Mouse (Mus musculus) macrophage (primary cell): ENCODE data around the gene Pskh1. TPM values are rescaled to one million over a fixed set of nuclear protein-coding genes. Genes with fewer than 3 reads are reported as not detected.
A peak's percentile ranks its signal among the peaks of the same experiment; 100 is the strongest.

Source experiments
- H3K27ac ChIP-seq: fragments of 350-480 bp; formaldehyde crosslinking; 2 replicates; pipeline ENCODE4 v1.9.0; 2021
- H3K36me3 ChIP-seq: fragments of 350-480 bp; formaldehyde crosslinking; 2 replicates; pipeline ENCODE4 v1.9.0; 2021; ENCODE audit errors: inconsistent target
- H3K4me3 ChIP-seq: fragments of 350-480 bp; formaldehyde crosslinking; 2 replicates; pipeline ENCODE4 v1.9.0; 2021; ENCODE audit errors: inconsistent target
- H3K79me2 ChIP-seq: fragments of 350-480 bp; formaldehyde crosslinking; 2 replicates; pipeline ENCODE4 v1.9.0; 2021; ENCODE audit errors: inconsistent target
- WGBS: methylation state at CpG from one replicate; pipeline ENCODE4 v1.1.7; 2026; ENCODE audit warnings: inconsistent platforms; ENCODE audit not compliant: missing documents; 5-methylcytosine and 5-hydroxymethylcytosine counted together
- polyA plus RNA-seq: library from polyadenylated mRNA; stranded (reverse); fragments of 250-400 nt; gene quantifications from 3 replicates; pipeline ENCODE4 v1.2.4, GENCODE M21; 2018; ENCODE audit warnings: inconsistent platforms

Gene Pskh1
- polyA plus RNA-seq, 1 experiment from 2014 or later, result 17.5 TPM

DNA sequence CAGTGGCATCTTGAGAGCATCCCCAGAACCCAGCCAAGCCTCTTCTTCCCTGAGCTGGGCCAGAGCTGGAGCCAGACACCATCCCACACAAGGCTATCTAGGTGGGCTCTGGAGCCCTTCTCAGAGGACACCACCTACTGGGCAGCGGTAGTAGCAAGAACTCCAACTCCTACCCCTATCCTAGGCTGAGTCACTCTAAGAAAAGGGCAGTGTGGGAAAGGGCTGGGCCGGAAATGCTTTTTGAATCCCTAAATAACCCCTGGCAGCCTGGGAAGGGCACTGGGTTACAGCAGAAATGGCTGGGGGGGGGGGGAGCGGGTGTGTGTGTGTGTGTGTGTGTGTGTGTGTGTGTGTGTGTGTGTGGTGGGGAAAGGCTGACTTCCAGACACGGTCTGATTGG, 57.6 kb downstream of the Pskh1 start:
- H3K79me2 ChIP-seq, result peaks cover 21% of the 10 kb centered on the region; the same call in 1 of the 2 replicates
- 96% methylated on average over 2 of the region's 4 CpGs for WGBS
- no peak overlapping the region for H3K27ac ChIP-seq
- no peak overlapping the region for H3K4me3 ChIP-seq
- peaks cover 18% of the 10 kb centered on the region; the same call in 1 of the 2 replicates for H3K36me3 ChIP-seq

DNA sequence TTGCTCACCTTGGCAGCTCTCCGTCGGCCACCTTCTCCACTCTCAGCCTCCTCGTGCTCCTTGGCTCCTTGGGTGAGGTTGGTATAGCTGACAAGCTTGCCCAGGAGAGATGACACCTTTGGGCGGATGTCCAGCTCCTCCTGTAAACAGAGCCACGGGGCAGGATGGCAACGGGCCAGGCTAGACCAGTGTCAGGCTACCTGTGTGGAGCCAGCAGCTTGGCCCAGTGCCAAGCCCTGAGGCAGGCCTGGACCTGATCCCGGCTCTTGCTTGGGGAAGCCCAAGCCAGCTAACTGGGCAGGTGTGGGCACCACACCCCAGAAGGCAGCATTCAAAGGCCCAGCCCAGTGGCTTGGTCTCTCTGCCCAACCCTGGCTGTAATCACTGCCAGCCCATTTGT, 59.1 kb downstream of the Pskh1 start:
- H3K36me3 ChIP-seq, result peaks cover 11% of the 10 kb centered on the region; the same call in 1 of the 2 replicates
- 85% methylated on average over 5 of the region's 7 CpGs for WGBS

DNA sequence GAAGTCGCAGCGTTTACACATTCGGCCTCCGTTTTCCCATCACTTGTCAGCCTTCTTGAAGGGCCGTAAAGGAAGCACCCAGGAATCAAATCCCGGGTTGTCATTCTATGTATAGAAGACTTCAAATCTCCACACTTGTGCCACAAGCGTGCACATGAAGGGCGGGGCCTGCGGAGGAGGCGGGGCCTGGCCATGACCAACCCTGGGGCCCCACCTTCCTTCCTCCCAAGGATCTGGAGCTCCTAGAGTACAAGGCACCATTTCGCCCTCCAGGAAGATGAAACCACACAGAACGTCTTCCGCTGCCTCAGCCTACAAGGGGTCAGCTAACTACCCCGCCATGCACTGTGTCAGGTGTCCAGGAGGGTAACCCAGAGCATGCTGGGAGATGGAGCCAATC, 60.9 kb downstream of the Pskh1 start:
- Histone ChIP-seq H3K27ac (no peak overlapping the region), H3K4me3 (no peak overlapping the region), H3K79me2 (peaks cover 47% of the 10 kb centered on the region), H3K36me3 (no peaks in the 10 kb centered on the region)
- WGBS, result 79% methylated on average over 14 of the region's 14 CpGs

More for the DNA sequence above, 59.1 kb downstream of the Pskh1 start:
- Histone ChIP-seq H3K4me3 (no peak overlapping the region), H3K27ac (no peak overlapping the region), H3K79me2 (peaks cover 36% of the 10 kb centered on the region)

DNA sequence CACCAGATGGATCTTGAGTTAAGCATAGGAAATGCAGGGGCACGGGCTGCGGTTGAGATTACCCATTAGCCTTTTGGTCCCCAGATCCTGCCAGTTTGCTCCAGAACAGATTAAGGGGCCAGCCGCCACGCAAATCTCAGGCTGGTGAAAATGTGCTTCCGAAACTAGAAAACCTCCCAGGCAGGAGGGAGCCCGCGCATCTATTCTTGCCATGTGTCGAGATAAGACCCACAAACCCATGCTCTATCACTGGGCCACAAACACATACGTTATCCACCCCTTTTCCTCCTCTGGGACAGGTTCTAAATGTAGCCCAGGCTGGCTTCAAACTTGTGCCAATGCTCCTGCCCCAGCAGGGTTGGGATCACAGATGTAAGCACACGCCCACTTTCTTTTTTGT, 61.3 kb downstream of the Pskh1 start:
- 88% methylated on average over 10 of the region's 10 CpGs for WGBS
- H3K27ac ChIP-seq, result no peak overlapping the region
- peaks cover 47% of the 10 kb centered on the region for H3K79me2 ChIP-seq
- H3K36me3 ChIP-seq, result no peaks in the 10 kb centered on the region
- H3K4me3 ChIP-seq, result no peak overlapping the region

DNA sequence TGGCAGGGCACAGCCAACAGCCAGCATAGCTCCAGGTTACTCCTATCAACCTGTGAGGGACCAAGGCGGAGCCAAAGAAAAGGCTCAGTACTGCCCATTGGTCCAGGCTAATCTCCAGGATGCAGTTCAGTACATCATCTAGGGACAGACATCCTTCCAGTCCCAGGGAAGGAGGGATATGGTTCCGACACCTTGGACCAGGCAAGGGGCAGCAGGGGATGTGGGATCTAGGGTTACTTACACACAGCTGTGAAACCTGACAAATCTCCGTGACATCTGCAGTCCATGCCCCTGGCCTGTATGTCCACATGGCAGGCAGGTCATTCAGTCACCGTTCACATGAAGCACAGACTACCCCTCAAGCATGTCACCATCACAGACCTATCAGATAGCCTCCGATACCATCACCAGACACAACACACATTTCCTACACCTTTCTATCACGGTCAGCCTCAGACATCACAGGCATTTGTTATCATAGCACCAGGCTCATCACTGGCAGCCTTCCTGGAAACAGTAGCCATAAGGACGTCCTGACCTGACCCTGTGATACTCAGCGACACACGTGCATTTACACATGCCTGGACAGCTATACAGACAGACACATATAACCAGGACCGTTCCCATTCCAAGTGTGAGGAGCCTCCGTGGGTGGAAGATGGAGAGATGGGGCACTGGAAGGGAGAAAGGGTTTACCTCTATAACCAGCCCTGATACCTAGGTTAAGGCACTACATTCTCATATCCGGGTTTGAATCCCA, 64.4 kb downstream of the Pskh1 start:
- peaks cover 47% of the 10 kb centered on the region for H3K79me2 ChIP-seq
- WGBS, result 82% methylated on average over 12 of the region's 12 CpGs
- H3K36me3 ChIP-seq, result no peaks in the 10 kb centered on the region

DNA sequence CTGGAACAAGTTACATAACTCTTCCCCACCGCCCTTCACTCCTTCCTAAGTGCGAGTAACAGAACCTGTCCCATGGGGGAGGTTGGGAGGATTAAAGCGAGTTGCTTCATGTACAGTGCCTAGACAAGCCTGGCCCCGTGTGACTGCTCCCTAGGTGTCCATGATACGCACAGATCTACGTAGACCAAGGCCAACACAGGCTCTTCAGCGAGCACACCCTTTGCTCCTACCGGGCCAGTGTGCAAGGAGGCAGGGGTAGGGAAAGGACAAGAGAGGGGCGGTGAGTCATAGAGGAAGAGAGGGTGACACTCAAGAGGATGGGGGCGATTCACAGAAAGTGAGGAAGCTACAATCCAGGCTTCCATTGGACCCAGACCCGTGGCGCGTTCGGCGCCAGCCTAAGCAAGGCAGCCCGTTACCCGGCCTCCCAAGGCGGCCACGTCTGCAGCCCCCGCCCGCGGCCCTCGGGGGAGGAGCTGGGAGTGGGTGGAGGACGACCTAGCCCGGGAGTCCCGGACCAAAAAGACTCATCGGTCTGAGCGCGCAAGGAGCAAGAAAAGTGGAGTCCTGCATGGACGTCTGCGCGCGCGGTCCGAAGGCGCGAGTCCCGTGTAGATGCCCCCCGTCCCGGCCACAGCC, 65.1 kb downstream of the Pskh1 start:
- H3K27ac ChIP-seq, result no peak overlapping the region
- peak overlapping the region; percentile 44 for H3K4me3 ChIP-seq
- 7% methylated on average over 40 of the region's 40 CpGs for WGBS
- peaks cover 47% of the 10 kb centered on the region for H3K79me2 ChIP-seq
- H3K36me3 ChIP-seq, result no peaks in the 10 kb centered on the region

More for the DNA sequence above, 64.4 kb downstream of the Pskh1 start:
- Histone ChIP-seq H3K4me3 (peak overlapping the region; percentile 44; the same call in 1 of the 2 replicates), H3K27ac (no peak overlapping the region)

DNA sequence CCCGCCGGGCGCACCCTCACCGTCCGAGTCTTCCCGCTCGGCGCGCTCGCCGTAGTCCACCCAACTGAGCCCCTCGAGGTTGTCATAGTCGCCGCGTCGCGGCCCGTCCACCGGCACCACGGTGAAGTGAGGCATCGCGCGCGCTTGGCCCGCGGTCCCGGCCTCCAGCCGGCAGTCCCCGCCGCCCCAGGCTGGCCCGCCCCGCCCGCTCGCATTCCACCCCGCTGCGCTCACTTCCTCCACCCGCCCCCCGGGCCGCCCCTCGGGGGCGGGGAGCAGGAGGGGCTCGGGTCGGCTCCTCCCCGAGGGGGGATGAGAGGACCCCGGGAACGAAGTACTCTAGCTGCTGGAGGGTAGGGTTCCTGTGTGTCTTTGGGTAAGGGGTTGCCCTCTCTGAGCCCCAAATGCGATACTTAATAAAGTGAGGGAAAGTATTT, 65.7 kb downstream of the Pskh1 start, which contains the start of gene Slc12a4:
TSS of gene Slc12a4 (minus strand) at position 193 of the 437 bp plus-strand sequence.
- H3K79me2 ChIP-seq, result peaks cover 45% of the 10 kb centered on the region
- 0% methylated on average over 35 of the region's 47 CpGs for WGBS
- no peak within 1 kb of the TSS for H3K27ac ChIP-seq
- H3K4me3 ChIP-seq, result peak within 1 kb of the TSS; percentile 44
- no peaks in the 10 kb centered on the region for H3K36me3 ChIP-seq

DNA sequence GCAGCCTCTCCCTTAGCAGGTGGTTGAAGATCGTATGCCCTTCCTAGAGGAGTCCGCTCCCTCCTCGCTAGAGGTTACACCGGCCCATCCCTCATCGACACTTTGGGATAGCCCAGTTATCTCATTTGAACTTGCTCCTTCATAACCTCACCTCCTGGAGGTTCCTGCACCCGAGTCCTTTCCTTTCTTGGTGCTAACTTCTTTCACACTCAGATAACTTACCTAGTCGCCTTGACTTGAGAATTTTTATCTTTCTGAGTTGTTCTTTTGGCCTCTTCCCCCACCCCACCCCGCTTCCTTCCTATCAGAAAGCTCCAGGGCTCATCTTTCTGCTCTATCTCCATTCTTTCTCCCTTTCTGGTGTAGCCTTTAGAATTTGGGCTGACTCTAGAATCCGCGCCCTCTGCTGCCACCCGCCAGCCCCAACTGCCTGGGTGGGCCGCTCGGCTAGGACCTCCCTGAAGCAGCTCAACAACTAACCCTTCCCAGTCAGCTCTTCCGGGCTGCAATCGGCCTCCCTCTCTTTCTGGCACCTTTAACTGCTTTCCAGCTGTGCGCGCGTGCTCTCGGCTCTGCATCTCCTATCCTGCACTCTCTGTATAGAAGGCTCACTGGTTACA, 66.6 kb downstream of the Pskh1 start:
- no peak overlapping the region; the same call in 1 of the 2 replicates for H3K4me3 ChIP-seq
- WGBS, result 36% methylated on average over 19 of the region's 19 CpGs
- no peaks in the 10 kb centered on the region for H3K36me3 ChIP-seq
- H3K79me2 ChIP-seq, result peaks cover 36% of the 10 kb centered on the region
- H3K27ac ChIP-seq, result no peak overlapping the region

DNA sequence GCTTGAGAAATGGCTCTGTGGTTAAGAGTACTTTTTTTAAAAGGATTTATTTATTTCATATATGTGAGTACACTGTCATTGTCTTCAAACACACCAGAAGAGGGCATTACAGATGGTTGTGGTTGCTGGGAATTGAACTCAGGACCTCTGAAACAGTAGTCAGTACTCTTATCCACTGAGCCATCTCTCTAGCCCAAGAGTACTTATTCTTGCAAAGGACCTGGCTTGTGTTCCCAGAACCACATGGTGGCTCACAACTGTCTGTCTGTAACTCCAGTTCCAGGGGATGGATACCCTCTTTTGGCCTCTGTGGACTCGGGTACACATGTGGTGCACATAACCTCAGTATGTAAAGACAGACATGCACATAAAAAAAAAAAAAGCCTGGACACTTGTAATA, 69.1 kb downstream of the Pskh1 start:
- Histone ChIP-seq H3K27ac (no peak overlapping the region), H3K36me3 (no peaks in the 10 kb centered on the region), H3K4me3 (no peak overlapping the region), H3K79me2 (peaks cover 11% of the 10 kb centered on the region)
- 100% methylated on average over 1 of the region's 1 CpGs for WGBS

DNA sequence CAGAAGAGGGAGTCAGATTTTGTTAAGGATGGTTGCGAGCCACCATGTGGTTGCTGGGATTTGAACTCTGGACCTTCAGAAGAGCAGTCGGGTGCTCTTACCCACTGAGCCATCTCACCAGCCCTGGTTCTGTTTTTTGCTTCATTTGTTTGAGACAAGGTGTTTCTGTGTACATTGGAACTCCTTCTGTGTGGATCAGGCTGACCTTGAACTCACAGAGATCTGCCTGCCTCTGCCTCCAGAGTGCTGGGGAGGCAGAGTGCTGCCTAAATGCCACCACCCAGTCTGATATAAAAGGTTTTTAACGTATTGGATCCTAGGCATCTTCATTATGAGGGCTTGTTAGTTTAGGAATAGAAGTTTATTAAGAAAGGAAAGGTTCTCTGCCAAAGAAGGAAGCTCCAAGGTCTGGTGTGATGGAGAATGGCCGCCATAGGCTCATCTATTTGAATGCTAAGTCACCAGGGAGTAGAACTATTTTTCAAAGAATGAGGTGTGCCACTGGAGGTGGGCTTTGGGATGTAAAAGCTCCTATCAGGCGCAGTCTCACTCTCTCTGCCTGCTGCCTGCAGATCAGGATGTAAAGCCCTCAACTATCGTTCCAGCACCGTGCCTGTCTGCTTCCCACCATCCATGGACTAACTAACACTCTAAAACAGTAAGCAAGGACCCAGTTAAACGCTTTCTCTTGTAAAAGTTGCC, 70.9 kb downstream of the Pskh1 start:
- Histone ChIP-seq H3K4me3 (no peak overlapping the region), H3K27ac (no peak overlapping the region), H3K79me2 (no peaks in the 10 kb centered on the region), H3K36me3 (no peaks in the 10 kb centered on the region)
- WGBS, result 87% methylated on average over 7 of the region's 8 CpGs

DNA sequence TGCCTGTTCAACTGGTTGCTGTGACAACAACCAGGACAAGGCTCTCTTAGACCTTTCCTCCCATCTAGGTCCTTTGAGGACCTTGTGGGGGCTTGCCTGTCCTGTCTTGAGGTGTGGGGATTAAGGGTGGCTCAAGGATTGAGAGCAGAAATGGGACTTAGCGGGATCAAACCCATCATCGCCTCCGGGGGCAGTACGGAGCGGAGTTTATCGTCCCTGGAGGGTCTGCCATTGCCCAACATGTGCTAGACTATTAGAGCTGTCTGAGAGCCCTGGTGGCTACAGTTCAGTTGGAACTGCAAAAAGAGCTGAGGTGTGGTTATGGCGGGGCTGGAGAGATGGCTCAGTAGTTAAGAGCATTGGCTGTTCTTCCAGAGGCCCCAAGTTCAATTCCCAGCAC, 75.1 kb downstream of the Pskh1 start:
- WGBS, result 87% methylated on average over 7 of the region's 7 CpGs
- Histone ChIP-seq H3K4me3 (no peak overlapping the region), H3K79me2 (no peaks in the 10 kb centered on the region), H3K27ac (no peak overlapping the region), H3K36me3 (no peaks in the 10 kb centered on the region)

DNA sequence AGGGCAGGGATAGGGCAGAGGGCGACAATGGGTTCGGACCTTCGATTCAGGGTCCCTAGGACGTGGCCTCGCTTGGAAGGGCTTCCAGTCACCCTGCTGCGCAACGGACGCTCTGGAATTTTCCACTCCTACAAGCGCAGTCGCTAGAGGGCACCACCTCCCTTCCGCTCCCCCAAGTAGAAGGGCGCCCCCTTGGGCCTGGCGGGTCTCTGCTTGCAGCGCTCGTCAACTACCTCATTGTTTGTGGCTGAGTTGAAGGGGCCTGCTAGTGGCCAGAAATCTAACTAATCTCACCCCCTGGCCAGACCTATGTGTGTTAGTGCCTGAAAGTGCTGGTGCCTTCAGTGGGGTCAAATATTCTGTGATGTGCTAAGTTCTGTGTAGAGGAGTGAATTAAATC, 79.1 kb downstream of the Pskh1 start, which contains the start of gene Dpep3:
TSS of gene Dpep3 (minus strand) at position 105 of the 400 bp plus-strand sequence.
- H3K27ac ChIP-seq, result no peak within 1 kb of the TSS
- no peaks in the 10 kb centered on the region for H3K36me3 ChIP-seq
- WGBS, result 96% methylated on average over 14 of the region's 15 CpGs
- no peak within 1 kb of the TSS for H3K4me3 ChIP-seq
- H3K79me2 ChIP-seq, result no peaks in the 10 kb centered on the region

DNA sequence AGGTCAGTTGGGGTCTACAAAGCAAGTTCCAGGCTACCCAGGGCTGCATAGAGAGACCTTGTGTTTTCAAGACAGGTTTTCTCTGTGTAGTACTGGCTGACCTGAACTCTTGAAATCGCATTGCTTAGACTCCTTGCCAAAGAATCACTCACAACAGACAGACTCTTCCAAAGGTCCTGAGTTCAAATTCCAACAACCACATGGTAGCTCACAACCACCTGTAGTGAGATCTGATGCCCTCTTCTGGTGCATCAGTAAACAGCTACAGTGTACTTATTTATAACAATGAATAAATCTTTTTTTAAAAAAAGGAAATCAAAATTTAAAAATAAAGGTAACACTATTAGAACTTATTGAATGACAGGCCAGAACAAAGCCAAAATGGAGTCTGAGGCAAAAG, 80.9 kb downstream of the Pskh1 start:
- Histone ChIP-seq H3K36me3 (peaks cover 8% of the 10 kb centered on the region; the same call in 1 of the 2 replicates), H3K79me2 (no peaks in the 10 kb centered on the region), H3K4me3 (no peak overlapping the region), H3K27ac (no peak overlapping the region)
- 89% methylated on average over 1 of the region's 1 CpGs for WGBS
